Mouse (Mus musculus) limb, embryonic 12.5 days (tissue): ENCODE data around the gene Nktr. TPM values are rescaled to one million over a fixed set of nuclear protein-coding genes. Genes with fewer than 3 reads are reported as not detected.
A peak's percentile ranks its signal among the peaks of the same experiment; 100 is the strongest.

Source experiments
- ATAC-seq: fragments of 200-750 bp; cut with Nextera tagmentation; 2 replicates; pipeline ENCODE4 v1.8.0; 2017; ENCODE audit warnings: low read depth, moderate TSS enrichment; ENCODE audit not compliant: insufficient number of reproducible peaks, insufficient read depth, low FRiP score, low TSS enrichment
- H3K27ac ChIP-seq: fragments of 300-500 bp; sonication (generic); 2 replicates; pipeline ENCODE4 v1.5.1; 2016; ENCODE audit warnings: mild to moderate bottlenecking, moderate library complexity
- H3K27me3 ChIP-seq: fragments of 300-500 bp; sonication (generic); 2 replicates; pipeline ENCODE4 v1.6.1; 2016; ENCODE audit warnings: mild to moderate bottlenecking, moderate library complexity
- H3K36me3 ChIP-seq: fragments of 300-500 bp; sonication (generic); 2 replicates; pipeline ENCODE4 v1.6.1; 2016; ENCODE audit warnings: mild to moderate bottlenecking, moderate library complexity
- H3K4me1 ChIP-seq: fragments of 300-500 bp; sonication (generic); replicated peaks from 2 replicates; pipeline ENCODE4 v1.6.1; 2016
- H3K4me2 ChIP-seq: fragments of 300-500 bp; sonication (generic); 2 replicates; pipeline ENCODE4 v1.6.1; 2016; ENCODE audit warnings: mild to moderate bottlenecking, moderate library complexity
- H3K4me3 ChIP-seq: fragments of 300-500 bp; sonication (generic); replicated peaks from 2 replicates; pipeline ENCODE4 v1.5.1; 2016; ENCODE audit warnings: mild to moderate bottlenecking
- H3K9ac ChIP-seq: fragments of 300-500 bp; sonication (generic); replicated peaks from 2 replicates; pipeline ENCODE4 v1.6.1; 2016; ENCODE audit warnings: mild to moderate bottlenecking, moderate library complexity
- H3K9me3 ChIP-seq: fragments of 300-500 bp; sonication (generic); 2 replicates; pipeline ENCODE4 v1.6.1; 2016; ENCODE audit warnings: mild to moderate bottlenecking, moderate library complexity
- WGBS: fragments of 180-500 bp; shearing (Covaris S2); methylation state at CpG from one replicate; pipeline ENCODE4 v1.1.7; 2016; 5-methylcytosine and 5-hydroxymethylcytosine counted together
- polyA plus RNA-seq: library from polyadenylated mRNA; unstranded; fragments of >200 nt; fragmentation: Nextera tagmentation; extraction: Ambion mirVana; gene quantifications from 2 replicates; pipeline ENCODE4 v1.2.1, GENCODE M21; 2016

Gene Nktr
- polyA plus RNA-seq, 1 experiment from 2014 or later: 71.5 TPM

DNA sequence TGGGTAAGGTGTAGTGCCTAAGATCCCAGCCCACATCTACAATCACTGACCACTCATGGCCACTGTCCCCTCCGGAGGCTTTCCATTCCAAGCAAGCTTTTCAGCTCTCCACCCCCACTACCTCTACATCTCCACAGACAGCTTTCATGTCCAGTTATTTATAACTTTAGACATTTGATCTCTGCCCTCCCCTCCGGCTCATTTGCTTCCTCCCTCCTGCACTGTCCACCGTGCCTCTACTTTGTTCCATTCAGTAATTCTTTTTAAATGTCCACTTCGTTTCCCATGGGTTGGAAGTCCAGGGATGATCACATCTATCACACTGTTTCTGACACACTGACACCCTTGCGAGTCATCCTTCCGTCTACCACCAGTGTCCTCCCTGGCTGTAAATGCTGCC is 11.2 kb upstream of the Nktr start:
- H3K4me1 ChIP-seq: peaks cover 36% of the 10 kb centered on the region
- H3K4me3 ChIP-seq: no peak overlapping the region
- no peak overlapping the region for H3K27ac ChIP-seq
- H3K9me3 ChIP-seq: no peaks in the 10 kb centered on the region
- peaks cover 6% of the 10 kb centered on the region for H3K36me3 ChIP-seq
- no peak overlapping the region for H3K9ac ChIP-seq
- no peak for ATAC-seq
- WGBS: 53% methylated on average over 6 of the region's 6 CpGs
- H3K4me2 ChIP-seq: no peak overlapping the region
- H3K27me3 ChIP-seq: no peaks in the 10 kb centered on the region

DNA sequence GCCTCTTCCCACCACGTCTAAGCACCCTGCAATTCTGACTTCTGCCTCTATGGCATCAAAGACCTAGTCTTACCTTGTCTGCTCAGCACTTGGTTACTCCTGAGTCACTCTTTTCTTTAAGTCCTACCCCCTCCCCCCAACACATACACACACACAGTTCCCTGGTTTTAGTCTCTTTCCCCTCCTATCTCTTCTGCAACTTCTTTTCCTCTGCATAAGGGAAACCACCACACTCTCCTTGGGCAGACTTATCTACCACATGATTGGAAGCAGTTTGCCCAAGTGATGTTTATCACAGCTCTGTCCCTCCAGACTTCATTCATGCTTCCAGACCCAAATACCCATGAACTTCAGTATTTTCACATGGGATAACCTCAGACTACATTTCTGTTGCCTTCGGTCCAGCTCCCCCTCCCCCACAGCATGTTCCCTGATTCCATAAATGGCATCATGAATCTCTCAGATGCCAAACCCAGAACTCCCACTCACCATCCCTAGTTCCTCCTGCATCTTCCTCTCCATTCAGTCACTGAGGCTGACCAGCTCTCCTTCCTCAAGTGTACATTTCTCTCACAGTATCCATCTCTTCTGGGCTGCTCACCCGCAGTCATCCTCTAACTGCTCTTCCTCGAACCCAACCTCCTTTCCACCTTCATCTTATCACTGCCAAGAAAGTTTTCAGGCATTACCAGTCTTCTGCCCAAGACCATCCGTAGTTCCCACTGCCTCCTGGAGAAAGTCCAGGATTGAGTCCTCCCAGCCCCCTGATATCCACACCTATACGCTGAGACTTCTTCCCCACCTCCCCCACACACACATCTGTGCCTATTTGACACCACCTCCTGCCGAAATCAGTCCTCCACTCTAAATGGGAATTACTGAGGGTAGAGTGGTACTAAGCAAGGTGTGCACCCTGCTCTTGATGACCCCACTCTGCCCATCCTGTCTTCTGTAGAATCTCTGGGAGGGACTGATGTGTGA is 10.2 kb upstream of the Nktr start:
- peaks cover 16% of the 10 kb centered on the region for H3K36me3 ChIP-seq
- no peak overlapping the region for H3K4me2 ChIP-seq
- H3K27ac ChIP-seq: no peak overlapping the region
- H3K9ac ChIP-seq: no peak overlapping the region
- H3K4me3 ChIP-seq: no peak overlapping the region
- peaks cover 30% of the 10 kb centered on the region for H3K4me1 ChIP-seq
- no peaks in the 10 kb centered on the region for H3K27me3 ChIP-seq
- ATAC-seq: no peak
- WGBS: 70% methylated on average over 7 of the region's 7 CpGs
- H3K9me3 ChIP-seq: no peaks in the 10 kb centered on the region

DNA sequence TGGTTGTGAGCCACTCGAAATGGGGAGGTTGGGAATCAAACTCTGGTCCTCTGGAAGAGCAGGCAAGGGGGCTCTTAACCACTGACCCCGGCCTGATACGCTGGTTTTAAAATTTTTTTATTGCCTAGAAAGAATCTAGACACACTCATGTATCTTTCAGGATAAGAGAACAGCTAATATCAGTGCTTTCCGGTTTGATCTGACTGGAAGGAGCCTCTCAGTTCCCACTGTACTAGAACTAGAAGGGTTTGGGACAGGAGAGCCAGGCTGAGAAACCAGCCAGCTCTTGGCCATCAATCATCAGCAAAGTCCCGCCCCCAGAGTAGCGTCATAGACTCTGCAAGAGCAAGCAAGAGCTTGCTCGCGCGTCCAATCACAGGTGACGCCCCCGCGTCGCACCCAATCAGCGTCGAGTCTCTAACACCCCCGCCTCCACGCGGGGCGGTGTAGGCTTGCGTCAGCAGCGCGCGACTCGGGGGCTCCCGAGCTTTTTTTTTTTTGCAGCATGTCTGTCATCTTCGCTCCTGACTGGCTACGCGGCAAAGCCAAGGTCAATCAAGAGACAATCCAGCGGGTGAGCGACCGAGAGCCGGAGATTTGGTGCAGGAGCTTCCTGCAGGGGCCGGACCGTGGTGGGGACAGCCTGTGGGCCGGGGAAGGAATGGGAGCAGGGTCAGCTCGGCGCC is 8.9 kb upstream of the Nktr start, which contains the start of gene Ss18l2:
TSS of gene Ss18l2 (plus strand) at position 432 of the 686 bp plus-strand sequence.
- Histone ChIP-seq H3K27me3 (no peaks in the 10 kb centered on the region), H3K9ac (peak within 1 kb of the TSS; percentile 88), H3K4me2 (peak within 1 kb of the TSS; percentile 87), H3K27ac (peak within 1 kb of the TSS; percentile 87), H3K36me3 (peaks cover 16% of the 10 kb centered on the region), H3K4me3 (peak within 1 kb of the TSS; percentile 92), H3K9me3 (no peaks in the 10 kb centered on the region), H3K4me1 (peaks cover 22% of the 10 kb centered on the region)
- 4% methylated on average over 37 of the region's 37 CpGs for WGBS
- ATAC-seq: peak; percentile 97

DNA sequence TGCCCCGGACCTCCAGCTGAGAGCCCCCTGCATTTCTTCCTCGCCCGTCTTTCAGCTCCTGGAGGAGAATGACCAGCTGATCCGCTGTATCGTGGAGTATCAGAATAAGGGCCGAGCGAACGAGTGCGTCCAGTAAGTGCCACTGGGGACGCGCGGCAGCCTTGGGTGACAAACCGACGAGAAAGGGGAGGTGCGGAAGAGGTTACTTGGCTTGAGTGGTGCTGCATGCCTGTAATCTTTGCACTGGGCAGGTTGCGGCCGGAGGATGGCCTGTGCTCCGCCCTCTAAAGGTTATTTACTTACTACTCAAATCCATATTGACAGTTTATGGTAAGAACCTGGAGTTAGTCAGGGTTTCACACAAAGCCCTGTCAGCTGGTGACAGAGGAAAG is 8.4 kb upstream of the Nktr start:
- no peaks in the 10 kb centered on the region for H3K27me3 ChIP-seq
- H3K4me1 ChIP-seq: peaks cover 17% of the 10 kb centered on the region
- no peaks in the 10 kb centered on the region for H3K9me3 ChIP-seq
- peak overlapping the region; percentile 87 for H3K27ac ChIP-seq
- peak overlapping the region; percentile 92 for H3K4me3 ChIP-seq
- H3K4me2 ChIP-seq: peak overlapping the region; percentile 87
- peak overlapping the region; percentile 88 for H3K9ac ChIP-seq
- under 1% methylated on average over 18 of the region's 18 CpGs for WGBS
- no peak for ATAC-seq
- H3K36me3 ChIP-seq: peaks cover 16% of the 10 kb centered on the region

DNA sequence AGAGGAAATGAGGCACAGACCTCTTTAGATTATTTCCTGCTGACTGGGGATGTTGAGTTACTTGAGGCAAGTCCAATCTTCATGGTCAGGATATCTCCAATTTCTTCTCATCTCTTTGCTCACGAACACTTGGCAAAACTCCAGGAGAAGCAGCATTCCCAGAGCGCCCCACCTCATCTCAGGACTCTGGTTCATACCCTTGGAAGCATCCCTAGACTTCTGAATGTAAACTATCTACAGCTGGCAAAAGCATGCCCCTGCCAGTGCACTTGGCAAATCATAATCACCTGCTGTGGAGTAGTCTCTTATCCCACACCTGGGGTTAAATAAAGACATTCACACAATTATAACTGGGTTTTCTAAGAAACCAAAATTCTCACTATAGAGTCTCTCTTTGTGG is 1.9 kb upstream of the Nktr start:
- H3K27ac ChIP-seq: no peak overlapping the region
- WGBS: 76% methylated on average over 2 of the region's 2 CpGs
- peaks cover 7% of the 10 kb centered on the region; the same call in 1 of the 2 replicates for H3K9me3 ChIP-seq

DNA sequence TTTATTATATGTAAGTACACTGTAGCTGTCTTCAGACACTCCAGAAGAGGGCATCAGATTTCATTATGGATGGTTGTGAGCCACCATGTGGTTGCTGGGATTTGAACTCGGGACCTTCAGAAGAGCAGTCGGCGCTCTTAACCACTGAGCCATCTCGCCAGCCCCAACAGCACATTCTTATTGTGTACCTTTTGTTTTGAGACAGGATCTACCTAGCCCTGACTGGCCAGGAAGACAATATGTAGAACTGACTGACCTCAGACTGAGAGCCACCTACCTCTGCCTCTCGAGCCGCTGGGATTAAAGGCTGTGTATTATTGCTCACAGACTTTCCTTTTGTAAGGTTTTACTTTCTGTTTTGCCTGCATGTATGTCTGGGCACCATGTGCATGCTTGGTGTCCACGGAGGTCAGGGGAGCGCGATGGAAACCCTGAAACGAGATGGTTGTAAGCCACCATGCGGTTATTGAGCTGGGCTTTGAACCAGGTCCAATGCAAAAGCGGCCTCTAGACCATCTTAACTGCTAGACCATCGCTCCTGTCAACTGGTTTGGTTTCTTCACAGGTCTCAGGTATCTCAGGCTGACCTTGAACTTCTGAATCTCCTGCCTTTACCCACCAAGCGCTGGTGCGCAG is 781 bp upstream of the Nktr start:
- ATAC-seq: peak; percentile 9; the same call in 1 of the 2 replicates
- Histone ChIP-seq H3K4me1 (peaks cover 13% of the 10 kb centered on the region), H3K9me3 (peaks cover 7% of the 10 kb centered on the region; the same call in 1 of the 2 replicates), H3K4me3 (peak overlapping the region; percentile 96), H3K9ac (peak overlapping the region; percentile 51), H3K36me3 (peaks cover 11% of the 10 kb centered on the region), H3K27ac (peak overlapping the region; percentile 97), H3K4me2 (peak overlapping the region; percentile 88), H3K27me3 (no peaks in the 10 kb centered on the region)
- WGBS: 69% methylated on average over 15 of the region's 15 CpGs

More for the DNA sequence above, 1.9 kb upstream of the Nktr start:
- ATAC-seq: no peak
- Histone ChIP-seq H3K4me2 (no peak overlapping the region), H3K36me3 (peaks cover 21% of the 10 kb centered on the region), H3K4me1 (peaks cover 13% of the 10 kb centered on the region), H3K27me3 (no peaks in the 10 kb centered on the region), H3K9ac (no peak overlapping the region), H3K4me3 (no peak overlapping the region)

DNA sequence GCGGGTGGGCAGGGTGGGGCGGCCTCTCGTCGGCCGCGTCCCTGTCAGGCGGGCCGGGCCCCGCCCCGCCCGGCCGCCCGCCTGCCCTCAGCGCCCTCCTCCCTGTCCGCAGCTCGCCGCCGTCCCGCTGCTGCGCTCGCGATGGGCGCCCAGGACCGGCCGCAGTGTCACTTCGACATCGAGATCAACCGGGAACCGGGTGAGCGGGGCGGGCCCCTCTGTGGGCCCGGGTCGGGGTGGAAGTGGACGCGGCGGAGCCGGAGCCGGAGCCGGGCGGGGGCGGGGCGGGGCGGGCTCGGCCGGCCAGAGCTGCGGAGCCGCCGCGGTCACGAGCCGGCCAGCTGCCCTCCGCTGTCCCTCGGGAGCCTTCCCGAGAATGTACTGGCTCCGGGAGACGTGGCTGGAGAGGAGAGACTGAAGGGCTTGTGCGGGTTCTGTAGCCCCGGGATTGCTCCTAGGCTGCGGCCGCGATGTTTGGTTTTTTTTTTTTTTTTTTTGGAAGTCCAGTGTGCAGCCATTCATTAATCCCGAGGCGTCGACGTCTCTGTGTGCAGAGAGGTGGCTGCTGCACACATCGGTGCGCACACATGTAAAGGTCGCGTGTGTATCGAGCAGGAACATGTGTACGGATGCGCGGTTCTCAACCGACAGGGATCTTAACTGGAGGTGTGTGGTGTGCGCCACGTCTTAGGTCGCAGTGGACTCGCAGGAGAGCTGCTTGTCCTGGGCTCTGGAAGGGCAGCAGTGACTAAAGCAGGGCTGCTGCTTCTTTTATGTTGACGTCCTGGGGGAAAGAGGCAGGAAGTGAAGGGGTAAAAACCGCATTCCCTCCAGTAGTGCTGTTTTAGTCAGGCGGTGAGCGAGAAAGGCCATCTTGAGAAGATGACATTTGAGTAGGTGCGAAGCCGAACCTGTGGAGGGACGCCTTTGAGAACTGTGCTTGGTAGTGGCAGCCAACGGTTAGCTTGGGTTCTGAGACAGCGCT is 670 bp downstream of the Nktr start:
- H3K9me3 ChIP-seq: peaks cover 7% of the 10 kb centered on the region; the same call in 1 of the 2 replicates
- H3K9ac ChIP-seq: peak overlapping the region; percentile 98
- peak overlapping the region; percentile 88 for H3K4me2 ChIP-seq
- ATAC-seq: peak; percentile 68
- peaks cover 13% of the 10 kb centered on the region for H3K4me1 ChIP-seq
- no peaks in the 10 kb centered on the region for H3K27me3 ChIP-seq
- H3K36me3 ChIP-seq: peaks cover 4% of the 10 kb centered on the region; the same call in 1 of the 2 replicates
- H3K27ac ChIP-seq: peak overlapping the region; percentile 97
- peak overlapping the region; percentile 96 for H3K4me3 ChIP-seq
- WGBS: under 1% methylated on average over 68 of the region's 87 CpGs

DNA sequence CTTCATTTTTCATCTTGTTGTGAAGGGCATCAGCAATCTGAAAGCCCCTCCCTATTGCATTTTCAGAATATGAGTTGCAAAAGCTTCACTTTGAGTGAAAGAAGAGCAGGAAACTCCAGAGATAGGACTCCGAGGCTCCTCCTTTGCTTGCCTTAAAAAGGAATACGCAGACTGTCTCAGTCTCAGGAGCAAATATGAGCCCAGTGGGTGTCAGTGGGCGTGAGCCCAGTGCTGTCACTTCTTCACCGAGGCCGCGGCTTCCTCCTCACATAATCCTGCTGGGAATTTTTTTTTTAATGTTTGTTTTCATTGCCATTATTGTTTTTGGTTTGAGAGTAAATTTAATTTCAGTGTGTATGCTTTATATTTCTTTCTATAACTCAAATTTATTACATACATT is 21.5 kb downstream of the Nktr start:
- Histone ChIP-seq H3K9me3 (no peaks in the 10 kb centered on the region), H3K36me3 (peaks cover 61% of the 10 kb centered on the region), H3K4me2 (no peak overlapping the region), H3K4me1 (no peaks in the 10 kb centered on the region), H3K9ac (no peak overlapping the region), H3K4me3 (no peak overlapping the region), H3K27me3 (no peaks in the 10 kb centered on the region), H3K27ac (no peak overlapping the region)
- ATAC-seq: no peak
- whole genome bisulfite sequencing: 88% methylated on average over 6 of the region's 6 CpGs

DNA sequence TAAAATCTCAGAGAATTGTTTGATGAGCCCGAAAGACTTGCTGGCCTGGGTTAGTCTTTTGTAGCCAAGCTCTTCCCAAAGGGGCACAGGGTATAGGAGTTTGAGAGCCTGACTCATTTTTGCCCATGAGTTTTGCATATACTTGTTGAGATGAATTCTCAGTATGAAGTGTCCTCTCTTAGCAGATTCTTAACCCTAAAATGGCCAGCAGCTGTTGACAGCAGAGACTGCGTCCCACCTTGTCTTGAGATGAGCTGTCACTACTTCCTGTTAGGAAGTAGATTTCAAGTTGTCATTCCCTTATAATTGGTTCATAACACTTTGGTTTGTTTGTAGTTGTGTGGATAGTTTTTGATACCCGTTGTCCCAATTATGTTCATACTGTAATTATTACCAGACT is 22.2 kb downstream of the Nktr start:
- no peak overlapping the region for H3K9ac ChIP-seq
- H3K9me3 ChIP-seq: no peaks in the 10 kb centered on the region
- H3K4me2 ChIP-seq: no peak overlapping the region
- no peaks in the 10 kb centered on the region for H3K4me1 ChIP-seq
- WGBS: 94% methylated on average over 3 of the region's 3 CpGs
- H3K27me3 ChIP-seq: no peaks in the 10 kb centered on the region
- ATAC-seq: no peak
- H3K4me3 ChIP-seq: no peak overlapping the region
- H3K27ac ChIP-seq: no peak overlapping the region
- H3K36me3 ChIP-seq: peaks cover 66% of the 10 kb centered on the region

DNA sequence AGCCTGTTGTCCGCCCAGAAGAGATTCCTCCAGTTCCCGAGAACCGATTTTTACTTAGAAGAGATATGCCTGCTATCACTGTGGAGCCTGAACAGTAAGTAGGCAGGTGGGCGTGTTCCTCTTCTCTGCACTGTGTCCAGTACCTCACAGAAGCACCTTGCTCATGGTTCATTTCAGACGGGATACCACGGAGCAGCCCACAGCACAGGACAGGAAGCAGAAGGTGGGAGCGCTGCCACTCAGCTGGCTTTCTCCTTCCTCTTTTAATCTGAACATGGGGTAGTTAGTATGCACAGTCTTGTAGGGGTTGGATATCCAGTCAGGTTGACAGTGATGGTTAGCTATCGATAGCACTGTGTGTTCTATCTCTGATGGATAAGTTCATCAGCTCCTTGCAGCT is 25.1 kb downstream of the Nktr start:
- Histone ChIP-seq H3K27ac (no peak overlapping the region), H3K4me3 (no peak overlapping the region), H3K9me3 (no peaks in the 10 kb centered on the region), H3K27me3 (no peaks in the 10 kb centered on the region), H3K9ac (no peak overlapping the region), H3K4me1 (no peaks in the 10 kb centered on the region), H3K4me2 (no peak overlapping the region), H3K36me3 (peaks cover 88% of the 10 kb centered on the region)
- no peak for ATAC-seq
- 94% methylated on average over 8 of the region's 8 CpGs for WGBS
